Mouse (Mus musculus): ENCODE measurements at regions not wholly inside any gene's neighbourhood (a gene's known extent, or its start where the extent isn't known, plus 50 kb on each side); places are given as distances from the start of the nearest gene placed in this dataset.

- DNase-seq (ENCODE audit: low spot score): no peak
Measured at GRCm38 (mm10) chr9:57325962-57326361, 63.5 kb upstream of the 1700017B05Rik start.

GRCm38 (mm10) chr9:57319009-57319408 is 56.6 kb upstream of the 1700017B05Rik start:
- DNase-seq (ENCODE audit: low spot score): no peak

- peak; percentile 28 for DNase-seq (ENCODE audit: low spot score)
Measured at GRCm38 (mm10) chr9:57317531-57318201, 55.3 kb upstream of the 1700017B05Rik start.

- no peak for DNase-seq (ENCODE audit: low spot score)
Measured at GRCm38 (mm10) chr9:57315032-57315660, 52.7 kb upstream of the 1700017B05Rik start.

GRCm38 (mm10) chr9:57313876-57314275 is 51.5 kb upstream of the 1700017B05Rik start:
- no peak for DNase-seq (ENCODE audit: low spot score)

- no peak for DNase-seq (ENCODE audit: low spot score)
Measured at GRCm38 (mm10) chr9:57312521-57312920, 50.1 kb upstream of the 1700017B05Rik start.
